Mouse (Mus musculus): ENCODE results near the gene Tbx4.

Tbx4 gene

GRCm38 (mm10) chr11:85909514-85909913 is 23.3 kb downstream of the Tbx4 start:
- no peak for DNase-seq (ENCODE audit: low spot score)

GRCm38 (mm10) chr11:85910133-85910532 is 23.9 kb downstream of the Tbx4 start:
- no peak for DNase-seq (ENCODE audit: low spot score)

- DNase-seq (ENCODE audit: low spot score), result no peak
Measured at GRCm38 (mm10) chr11:85913506-85913905, 27.3 kb downstream of the Tbx4 start.

GRCm38 (mm10) chr11:85917091-85917992 is 31.1 kb downstream of the Tbx4 start:
- no peak for DNase-seq (ENCODE audit: low spot score)

GRCm38 (mm10) chr11:85917993-85918325 is 31.7 kb downstream of the Tbx4 start:
- no peak for DNase-seq (ENCODE audit: low spot score)

- DNase-seq (ENCODE audit: low spot score), result no peak
Measured at GRCm38 (mm10) chr11:85918388-85918940, 32.2 kb downstream of the Tbx4 start.

GRCm38 (mm10) chr11:85925294-85925743 is 39.1 kb downstream of the Tbx4 start:
- DNase-seq (ENCODE audit: low spot score), result no peak

- no peak for DNase-seq (ENCODE audit: low spot score)
Measured at GRCm38 (mm10) chr11:85926287-85926764, 40.1 kb downstream of the Tbx4 start.

- DNase-seq (ENCODE audit: low spot score), result no peak
Measured at GRCm38 (mm10) chr11:85928106-85928505, 41.9 kb downstream of the Tbx4 start.

- DNase-seq (ENCODE audit: low spot score), result no peak
Measured at GRCm38 (mm10) chr11:85929651-85930050, 43.4 kb downstream of the Tbx4 start.

- DNase-seq (ENCODE audit: low spot score), result no peak
Measured at GRCm38 (mm10) chr11:85941785-85942570, 55.8 kb downstream of the Tbx4 start.

GRCm38 (mm10) chr11:85948765-85949164 is 62.5 kb downstream of the Tbx4 start:
- DNase-seq (ENCODE audit: low spot score), result no peak

GRCm38 (mm10) chr11:85949749-85950148 is 63.5 kb downstream of the Tbx4 start:
- DNase-seq (ENCODE audit: low spot score), result no peak

GRCm38 (mm10) chr11:85952538-85952937 is 66.3 kb downstream of the Tbx4 start:
- no peak for DNase-seq (ENCODE audit: low spot score)

- DNase-seq (ENCODE audit: low spot score), result no peak
Measured at GRCm38 (mm10) chr11:85955611-85956010, 69.4 kb downstream of the Tbx4 start.

GRCm38 (mm10) chr11:85956422-85956821 is 70.2 kb downstream of the Tbx4 start:
- DNase-seq (ENCODE audit: low spot score), result no peak

- DNase-seq (ENCODE audit: low spot score), result no peak
Measured at GRCm38 (mm10) chr11:85956950-85957778, 70.9 kb downstream of the Tbx4 start.

GRCm38 (mm10) chr11:85959837-85960236 is 73.6 kb downstream of the Tbx4 start:
- DNase-seq (ENCODE audit: low spot score), result no peak

GRCm38 (mm10) chr11:85960273-85960672 is 74.1 kb downstream of the Tbx4 start:
- no peak for DNase-seq (ENCODE audit: low spot score)

GRCm38 (mm10) chr11:85961498-85961897 is 75.3 kb downstream of the Tbx4 start:
- DNase-seq (ENCODE audit: low spot score), result no peak
